Comparison of ENCODE assay signal across 8 mouse cellular contexts in genomic region chr6:140856468-140857117, GRCm38 (mm10).
DNase-seq lines count a peak whose midpoint lies in the region; ATAC-seq lines count a peak whose summit lies in the region.

No protein-coding gene starts in this region.

- H3K9me3 ChIP-seq in forebrain, embryonic 12.5 days, result no peaks in the 10 kb centered on the region
- H3K9me3 ChIP-seq in limb, embryonic 13.5 days, result no peaks in the 10 kb centered on the region
- no peaks in the 10 kb centered on the region for H3K9me3 ChIP-seq in stomach, embryonic 15.5 days

- WGBS in forebrain, embryonic 12.5 days, result 22% methylated on average over 14 of the region's 14 CpGs
- 4% methylated on average over 14 of the region's 14 CpGs for WGBS in limb, embryonic 13.5 days
- WGBS in stomach, embryonic 15.5 days, result 11% methylated on average over 14 of the region's 14 CpGs

- H3K4me2 ChIP-seq in forebrain, embryonic 12.5 days, result peak overlapping the region; percentile 47
- peak overlapping the region; percentile 68 for H3K4me2 ChIP-seq in limb, embryonic 13.5 days (replicated peaks)
- H3K4me2 ChIP-seq in stomach, embryonic 15.5 days, result peak overlapping the region; percentile 54

- H3K4me1 ChIP-seq in forebrain, embryonic 12.5 days, result peaks cover 23% of the 10 kb centered on the region
- H3K4me1 ChIP-seq in limb, embryonic 13.5 days, result peaks cover 15% of the 10 kb centered on the region
- 0 out of 2 replicates have a peak, but pooled peaks cover 7% of the 10 kb centered on the region for H3K4me1 ChIP-seq in stomach, embryonic 15.5 days

- ATAC-seq in cerebellum, adult (ENCODE audit: insufficient number of reproducible peaks, low FRiP score, low TSS enrichment), result peak; percentile 34; the same call in 1 of the 2 replicates
- ATAC-seq in forebrain, embryonic 12.5 days (ENCODE audit: low FRiP score), result peak; percentile 54
- ATAC-seq in limb, embryonic 13.5 days (ENCODE audit: low FRiP score, low read depth), result peak; percentile 64; the same call in 1 of the 2 replicates
- ATAC-seq in stomach, embryonic 15.5 days (ENCODE audit: insufficient read depth, low FRiP score, low read depth), result peak; percentile 65

- peak overlapping the region; percentile 19 for H3K4me3 ChIP-seq in forebrain, embryonic 12.5 days (replicated peaks)
- peak overlapping the region; percentile 37 for H3K4me3 ChIP-seq in limb, embryonic 13.5 days
- H3K4me3 ChIP-seq in stomach, embryonic 15.5 days (replicated peaks), result peak overlapping the region; percentile 23

- no peak overlapping the region for H3K27ac ChIP-seq in forebrain, embryonic 12.5 days
- H3K27ac ChIP-seq in limb, embryonic 13.5 days, result no peak overlapping the region; the same call in 1 of the 2 replicates
- H3K27ac ChIP-seq in stomach, embryonic 15.5 days, result peak overlapping the region; percentile 68

- DNase-seq in MN1 (ENCODE audit: low spot score), result peak; percentile 30
- DNase-seq in B cell, adult 2 months, result no peak
- no peak for DNase-seq in right cerebral cortex, postnatal 10 days (ENCODE audit: low spot score in 2 of 2)
- DNase-seq in adipocyte (ENCODE audit: low spot score), result no peak

- no peaks in the 10 kb centered on the region for H3K36me3 ChIP-seq in forebrain, embryonic 12.5 days (replicated peaks)
- H3K36me3 ChIP-seq in limb, embryonic 13.5 days, result no peaks in the 10 kb centered on the region
- H3K36me3 ChIP-seq in stomach, embryonic 15.5 days, result no peaks in the 10 kb centered on the region

- no peaks in the 10 kb centered on the region; the same call in 1 of the 2 replicates for H3K27me3 ChIP-seq in forebrain, embryonic 12.5 days
- peaks cover 23% of the 10 kb centered on the region; the same call in 1 of the 2 replicates for H3K27me3 ChIP-seq in limb, embryonic 13.5 days
- no peaks in the 10 kb centered on the region for H3K27me3 ChIP-seq in stomach, embryonic 15.5 days (replicated peaks)

- 0 out of 2 replicates have a peak overlapping the region, but pooled peaks have one; percentile 12 for H3K9ac ChIP-seq in forebrain, embryonic 12.5 days
- peak overlapping the region; percentile 53; the same call in 1 of the 2 replicates for H3K9ac ChIP-seq in limb, embryonic 13.5 days
- no peak overlapping the region; the same call in 1 of the 2 replicates for H3K9ac ChIP-seq in stomach, embryonic 15.5 days
